Mouse (Mus musculus): ENCODE measurements around the gene Kif27. TPM values are rescaled to one million over a fixed set of nuclear protein-coding genes. Genes with fewer than 3 reads are reported as not detected.
"Not testable (repeated sequence)": the region's sequence is repeated elsewhere in the genome, so short reads cannot be mapped to it uniquely, and the experiment has no call there.

The Kif27 gene
- total RNA-seq (2021), result 1 to 10 TPM; 2.0 to 3.6 TPM

GRCm38 (mm10) chr13:58358629-58359303, at the start of gene Kif27:
TSS of gene Kif27 (minus strand) at chr13:58359122.
- intact Hi-C loops (cut with DNase I), result no loop called here
- DNase-seq (ENCODE audit: extremely low spot score in 1 of 2, low spot score in 2 of 2), result peak; percentile 7 to 86

DNA sequence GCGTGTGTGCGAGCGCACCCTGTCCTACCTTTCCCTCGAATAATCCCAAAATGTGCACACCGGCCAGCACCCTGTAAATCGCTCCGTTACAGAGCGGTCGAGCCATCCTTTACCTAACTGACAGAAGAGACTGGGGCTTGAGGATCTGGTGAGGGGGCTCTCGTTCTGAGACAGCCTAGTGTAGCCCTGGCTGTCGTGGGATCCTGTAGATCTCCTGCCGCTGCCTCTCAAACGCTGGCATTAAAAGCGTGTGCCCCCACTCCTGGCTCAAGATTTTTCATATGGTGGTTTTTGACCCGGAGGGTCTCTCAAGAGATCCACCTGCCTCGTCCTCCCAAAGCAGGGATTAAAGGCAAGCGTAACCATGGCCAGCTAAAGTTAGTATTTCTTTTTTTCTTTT, 44.3 kb upstream of the Kif27 start, which contains the start of gene Hnrnpk:
Hnrnpk (minus strand) TSS at position 101 of the 400 bp plus-strand sequence.
- not testable (repeated sequence) for DNase-seq (ENCODE audit: extremely low spot score in 1 of 2, low spot score in 2 of 2)
- intact Hi-C loops (cut with DNase I), result loop anchor here (5.0 kb wide), 2 partner anchors 139 to 184 kb away; no protein-coding TSS in a partner anchor

- no peak for DNase-seq (ENCODE audit: extremely low spot score in 1 of 2, low spot score in 2 of 2)
- intact Hi-C loops (cut with DNase I), result loop anchor here (5.0 kb wide), 2 partner anchors 140 to 185 kb away; no protein-coding TSS in a partner anchor
Measured at GRCm38 (mm10) chr13:58402744-58403110, 43.8 kb upstream of the Kif27 start.

DNA sequence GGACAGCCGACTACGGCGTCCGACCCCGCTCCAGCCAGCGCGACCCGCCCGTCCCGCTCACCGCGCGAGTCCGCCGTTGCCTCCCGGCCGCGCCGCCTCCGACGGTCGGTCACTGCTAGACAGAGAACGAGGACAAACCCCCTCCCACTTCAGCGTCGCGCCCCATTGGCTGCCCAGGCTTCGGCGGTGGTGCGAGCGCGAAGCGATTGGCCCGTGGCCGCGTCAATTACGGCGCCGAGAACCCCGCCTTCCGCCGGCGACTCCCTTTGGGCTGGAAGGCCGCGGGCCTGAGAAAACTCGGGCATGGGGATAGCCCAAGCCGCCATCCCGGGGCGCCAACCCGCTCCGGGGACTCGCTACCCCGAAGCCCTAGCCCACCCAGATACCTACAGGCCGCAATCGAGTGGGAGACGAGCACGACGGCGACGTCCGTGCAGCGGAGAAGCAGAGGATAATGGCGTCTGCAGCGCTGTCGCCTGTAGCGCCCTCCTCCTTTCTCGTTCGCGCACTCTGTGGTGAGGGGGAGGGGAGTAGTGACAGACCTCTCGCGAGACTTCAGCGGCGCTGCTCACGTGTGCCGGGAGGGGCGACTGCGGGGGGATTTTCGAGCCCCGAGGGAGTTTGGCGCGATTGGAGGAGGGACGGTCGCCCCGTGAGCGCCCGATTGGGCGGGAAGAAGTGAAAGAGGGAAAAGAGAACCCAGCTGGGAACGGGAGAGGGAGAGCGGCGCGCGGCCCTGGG, 43.3 kb upstream of the Kif27 start, which contains the start of gene Rmi1:
Rmi1 (plus strand) TSS at position 246 of the 741 bp plus-strand sequence.
- peak; percentile 96 to 98 for DNase-seq (ENCODE audit: extremely low spot score in 1 of 2, low spot score in 2 of 2)
- intact Hi-C loops (cut with DNase I), result loop anchor here (5.0 kb wide), 2 partner anchors 140 to 185 kb away; no protein-coding TSS in a partner anchor

GRCm38 (mm10) chr13:58401135-58402002, 42.4 kb upstream of the Kif27 start:
- intact Hi-C loops (cut with DNase I), result loop anchor here (5.0 kb wide), 2 partner anchors 141 to 186 kb away; no protein-coding TSS in a partner anchor

DNA sequence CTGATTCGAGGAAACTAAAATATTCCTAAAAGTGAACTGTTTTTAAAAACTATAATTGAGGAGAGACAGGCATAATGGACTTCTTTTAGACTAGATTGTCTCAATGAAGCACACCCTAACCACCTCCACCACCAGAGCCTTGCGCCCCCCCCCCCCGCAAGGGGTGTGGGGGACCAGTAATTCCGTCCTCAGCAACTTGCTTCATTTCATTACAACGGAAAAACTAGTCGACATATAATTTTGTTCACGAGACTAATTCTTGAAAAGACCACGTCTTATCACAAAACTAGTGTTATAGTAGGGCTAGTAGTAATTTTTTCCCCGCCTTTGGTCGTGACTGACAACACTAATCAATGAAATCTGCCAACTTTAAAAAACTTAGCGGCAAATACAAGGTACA, 41.7 kb upstream of the Kif27 start:
- intact Hi-C loops (cut with DNase I), result loop anchor here (5.0 kb wide), 2 partner anchors 142 to 187 kb away; no protein-coding TSS in a partner anchor
- DNase-seq (ENCODE audit: extremely low spot score in 1 of 2, low spot score in 2 of 2), result no peak

More at GRCm38 (mm10) chr13:58401135-58402002, 42.4 kb upstream of the Kif27 start:
- peak; percentile 47 to 92 for DNase-seq (ENCODE audit: extremely low spot score in 1 of 2, low spot score in 2 of 2)

DNA sequence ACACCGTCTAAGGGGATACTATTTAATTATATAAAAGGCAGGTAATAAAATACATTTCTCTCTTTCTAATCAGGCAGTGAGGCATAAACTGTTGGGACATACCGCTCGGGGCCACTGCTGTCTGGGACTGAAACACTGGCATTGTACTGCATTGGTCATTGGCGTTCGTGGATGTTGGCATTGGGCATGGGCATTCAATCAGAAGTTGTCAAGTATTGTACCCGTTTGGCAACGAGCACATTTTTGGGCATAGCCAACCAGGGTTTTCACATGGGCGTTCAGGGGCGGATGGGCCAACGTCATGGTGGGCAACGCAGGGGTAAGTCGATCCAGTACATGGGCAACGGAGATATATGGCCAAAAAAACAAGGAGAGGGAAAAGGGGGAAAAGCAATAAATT, 38.7 kb upstream of the Kif27 start:
- intact Hi-C loops (cut with DNase I), result no loop called here
- no peak for DNase-seq (ENCODE audit: extremely low spot score in 1 of 2, low spot score in 2 of 2)

DNA sequence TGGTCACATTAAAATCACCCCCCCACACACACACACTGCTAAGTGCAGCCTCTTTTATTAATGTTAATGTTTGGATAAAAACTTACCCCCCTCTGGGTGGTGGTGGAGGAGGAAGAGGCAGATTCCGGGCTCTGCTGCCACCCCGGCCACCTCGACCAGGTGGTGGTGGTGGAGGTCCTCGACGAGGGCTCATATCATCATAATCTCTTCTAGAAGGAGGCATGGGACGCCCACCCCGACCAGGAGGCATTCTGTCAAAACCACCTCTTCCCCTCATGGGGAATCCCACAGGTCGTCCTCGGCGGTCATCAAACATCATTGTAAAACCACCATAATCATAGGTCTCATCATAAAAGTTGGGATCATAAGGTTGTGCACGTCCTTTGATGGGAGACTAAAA, 35.5 kb upstream of the Kif27 start:
- DNase-seq (ENCODE audit: extremely low spot score in 1 of 2, low spot score in 2 of 2); intact Hi-C loops (cut with DNase I): not testable (repeated sequence)

- DNase-seq (ENCODE audit: extremely low spot score in 1 of 2, low spot score in 2 of 2), result no peak
- intact Hi-C loops (cut with DNase I), result loop anchor here (5.0 kb wide), 3 partner anchors 102 to 232 kb away; partner anchors contain the start of gene Idnk
Measured at GRCm38 (mm10) chr13:58389324-58389951, 30.5 kb upstream of the Kif27 start.

GRCm38 (mm10) chr13:58388379-58388778, 29.5 kb upstream of the Kif27 start:
- no peak for DNase-seq (ENCODE audit: extremely low spot score in 1 of 2, low spot score in 2 of 2)
- intact Hi-C loops (cut with DNase I), result loop anchor here (5.0 kb wide), 3 partner anchors 101 to 231 kb away; partner anchors contain the start of gene Idnk

- DNase-seq (ENCODE audit: extremely low spot score in 1 of 2, low spot score in 2 of 2), result peak; percentile 70 to 77
- intact Hi-C loops (cut with DNase I), result loop anchor here (5.0 kb wide), 3 partner anchors 101 to 231 kb away; partner anchors contain the start of gene Idnk
Measured at GRCm38 (mm10) chr13:58387948-58388347, 29.0 kb upstream of the Kif27 start.

GRCm38 (mm10) chr13:58385547-58385920, 26.6 kb upstream of the Kif27 start:
- intact Hi-C loops (cut with DNase I), result loop anchor here (5.0 kb wide), 3 partner anchors 98 to 228 kb away; partner anchors contain the start of gene Idnk
- DNase-seq (ENCODE audit: extremely low spot score in 1 of 2, low spot score in 2 of 2), result no peak

DNA sequence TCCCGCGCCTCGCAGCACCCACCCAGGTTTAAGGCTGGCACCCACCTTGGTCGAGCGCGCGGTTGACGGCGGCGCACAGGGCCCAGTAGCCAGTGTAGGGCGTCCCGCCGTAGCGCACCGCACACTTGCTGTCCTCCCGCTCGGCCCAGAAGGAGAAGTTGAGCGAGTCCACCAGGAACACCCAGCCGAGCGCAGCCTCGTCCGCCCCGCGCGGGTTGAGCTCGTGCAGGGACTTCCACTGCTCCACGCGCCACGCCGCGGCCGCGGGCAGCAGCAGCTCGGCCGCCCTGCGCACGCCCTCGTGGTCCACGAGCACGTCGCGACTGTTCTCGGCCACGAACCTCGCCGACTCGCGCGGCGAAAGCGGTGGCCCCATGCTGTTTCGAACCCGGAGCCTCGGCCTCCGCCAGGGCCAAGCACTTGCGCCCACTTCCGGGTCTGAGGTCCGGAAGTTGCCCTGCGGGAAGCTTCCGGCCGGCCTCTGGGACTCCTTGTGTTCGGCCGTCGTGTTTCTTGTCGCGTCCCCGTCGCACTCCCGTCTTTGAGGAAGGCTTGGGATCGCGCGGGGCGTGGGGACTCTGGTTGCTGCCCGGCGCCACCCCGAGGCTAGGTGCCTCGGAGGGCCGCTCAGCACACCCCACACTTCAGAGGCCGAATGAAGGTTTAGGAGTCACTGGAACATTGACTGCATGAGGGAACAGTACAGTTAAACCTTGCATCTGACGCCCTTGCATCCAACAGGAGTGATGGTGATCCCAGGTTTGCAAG, 26.0 kb upstream of the Kif27 start, which contains the start of gene 2210016F16Rik:
2210016F16Rik (minus strand) TSS at position 447 of the 768 bp plus-strand sequence.
- DNase-seq (ENCODE audit: extremely low spot score in 1 of 2, low spot score in 2 of 2), result peak; percentile 31 to 82
- intact Hi-C loops (cut with DNase I), result loop anchor here (5.0 kb wide), 3 partner anchors 98 to 228 kb away; partner anchors contain the start of gene Idnk

DNA sequence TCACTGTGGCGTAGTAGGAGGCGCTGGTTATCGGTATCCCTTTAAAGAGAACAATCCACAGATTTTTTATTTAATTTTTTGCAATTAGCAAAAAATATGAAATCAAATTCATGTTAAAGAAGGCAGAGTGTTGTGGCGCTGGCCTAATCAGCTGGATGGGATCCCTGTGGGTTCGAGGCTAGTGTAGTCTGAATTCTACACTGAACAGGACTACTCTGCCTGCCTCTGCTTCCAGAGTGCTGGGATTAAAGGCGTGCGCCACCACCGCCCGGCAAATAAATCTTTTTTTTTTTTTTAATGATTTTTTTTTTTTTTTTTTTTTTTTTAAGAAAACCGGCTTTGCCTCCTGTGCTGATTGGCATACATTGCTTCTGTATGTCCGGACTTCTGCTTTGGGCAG, 25.4 kb upstream of the Kif27 start:
- intact Hi-C loops (cut with DNase I), result no loop called here
- DNase-seq (ENCODE audit: extremely low spot score in 1 of 2, low spot score in 2 of 2), result no peak

- no peak for DNase-seq (ENCODE audit: extremely low spot score in 1 of 2, low spot score in 2 of 2)
- intact Hi-C loops (cut with DNase I), result no loop called here
Measured at GRCm38 (mm10) chr13:58373153-58373470, 14.2 kb upstream of the Kif27 start.

GRCm38 (mm10) chr13:58372278-58373152, 13.6 kb upstream of the Kif27 start:
- no peak for DNase-seq (ENCODE audit: extremely low spot score in 1 of 2, low spot score in 2 of 2)

More at GRCm38 (mm10) chr13:58372278-58373152, 13.6 kb upstream of the Kif27 start:
- intact Hi-C loops (cut with DNase I), result no loop called here
